Mouse (Mus musculus): ENCODE measurements at regions not wholly inside any gene's neighbourhood (a gene's known extent, or its start where the extent isn't known, plus 50 kb on each side); places are given as distances from the start of the nearest gene placed in this dataset.

- TF ChIP-seq CTCF (IDR thresholded peaks at IDR 0.05; ENCODE audit: extremely low read depth, insufficient read depth, low read length): no peak
- TF ChIP-seq POLR2A (IDR thresholded peaks at IDR 0.05; ENCODE audit: extremely low read depth, insufficient read depth, low read length): no peak
Measured at GRCm38 (mm10) chr13:59945631-59946030, 122.7 kb upstream of the Tut7 start.

Data from cortical plate, adult 2 months (tissue).